Mouse (Mus musculus) ES-Bruce4 (cell line): ENCODE results near the gene Stra8. TPM values are rescaled to one million over a fixed set of nuclear protein-coding genes. Genes with fewer than 3 reads are reported as not detected.
A peak's percentile ranks its signal among the peaks of the same experiment; 100 is the strongest.

Experiments
- H3K27ac ChIP-seq: 2 replicates; pipeline ENCODE4 v1.5.1; 2012; ENCODE audit warnings: low read length, inconsistent platforms; ENCODE audit not compliant: insufficient read depth
- H3K27me3 ChIP-seq: 2 replicates; pipeline ENCODE4 v1.6.1; 2012; ENCODE audit warnings: mild to moderate bottlenecking, low read length, inconsistent platforms; ENCODE audit not compliant: control insufficient read depth, poor library complexity, insufficient read depth, severe bottlenecking
- H3K36me3 ChIP-seq: 2 replicates; pipeline ENCODE4 v1.6.1; 2012; ENCODE audit warnings: inconsistent platforms, mild to moderate bottlenecking, low read length, moderate library complexity; ENCODE audit not compliant: control insufficient read depth, poor library complexity, insufficient read depth, severe bottlenecking
- H3K4me1 ChIP-seq: one replicate; pipeline ENCODE4 v1.8.1; 2011; ENCODE audit warnings: low read length; ENCODE audit not compliant: control insufficient read depth, insufficient read depth
- H3K4me3 ChIP-seq: 2 replicates; pipeline ENCODE4 v1.5.1; 2011; ENCODE audit warnings: low read depth, mild to moderate bottlenecking, low read length
- H3K9ac ChIP-seq: 2 replicates; pipeline ENCODE4 v1.6.1; 2012; ENCODE audit warnings: low read depth, mild to moderate bottlenecking, inconsistent platforms; ENCODE audit not compliant: poor library complexity, severe bottlenecking
- H3K9me3 ChIP-seq: replicated peaks from 2 replicates; pipeline ENCODE4 v1.6.1; 2012; ENCODE audit warnings: mild to moderate bottlenecking, low read length, inconsistent platforms; ENCODE audit not compliant: control insufficient read depth, poor library complexity, insufficient read depth, severe bottlenecking
- CTCF ChIP-seq: IDR thresholded peaks from one replicate; pipeline ENCODE4 v1.8.1; 2011; ENCODE audit warnings: low read depth, low read length
- EP300 ChIP-seq: IDR thresholded peaks from 2 replicates; pipeline ENCODE4 v1.6.1; 2011; ENCODE audit warnings: low read depth, low read length; ENCODE audit not compliant: insufficient read depth
- POLR2A ChIP-seq: IDR thresholded peaks from one replicate; pipeline ENCODE4 v1.8.1; 2011; ENCODE audit warnings: low read length; ENCODE audit not compliant: insufficient read depth
- polyA plus RNA-seq: library from polyadenylated mRNA; stranded (reverse); fragments of >200 nt; gene quantifications from 2 replicates; pipeline ENCODE4 v1.2.4, GENCODE M21; 2011; ENCODE audit warnings: low read depth; ENCODE audit not compliant: missing spikeins, insufficient read depth, insufficient read length

Gene Stra8
- polyA plus RNA-seq, 1 experiment, result 0.69 TPM

DNA sequence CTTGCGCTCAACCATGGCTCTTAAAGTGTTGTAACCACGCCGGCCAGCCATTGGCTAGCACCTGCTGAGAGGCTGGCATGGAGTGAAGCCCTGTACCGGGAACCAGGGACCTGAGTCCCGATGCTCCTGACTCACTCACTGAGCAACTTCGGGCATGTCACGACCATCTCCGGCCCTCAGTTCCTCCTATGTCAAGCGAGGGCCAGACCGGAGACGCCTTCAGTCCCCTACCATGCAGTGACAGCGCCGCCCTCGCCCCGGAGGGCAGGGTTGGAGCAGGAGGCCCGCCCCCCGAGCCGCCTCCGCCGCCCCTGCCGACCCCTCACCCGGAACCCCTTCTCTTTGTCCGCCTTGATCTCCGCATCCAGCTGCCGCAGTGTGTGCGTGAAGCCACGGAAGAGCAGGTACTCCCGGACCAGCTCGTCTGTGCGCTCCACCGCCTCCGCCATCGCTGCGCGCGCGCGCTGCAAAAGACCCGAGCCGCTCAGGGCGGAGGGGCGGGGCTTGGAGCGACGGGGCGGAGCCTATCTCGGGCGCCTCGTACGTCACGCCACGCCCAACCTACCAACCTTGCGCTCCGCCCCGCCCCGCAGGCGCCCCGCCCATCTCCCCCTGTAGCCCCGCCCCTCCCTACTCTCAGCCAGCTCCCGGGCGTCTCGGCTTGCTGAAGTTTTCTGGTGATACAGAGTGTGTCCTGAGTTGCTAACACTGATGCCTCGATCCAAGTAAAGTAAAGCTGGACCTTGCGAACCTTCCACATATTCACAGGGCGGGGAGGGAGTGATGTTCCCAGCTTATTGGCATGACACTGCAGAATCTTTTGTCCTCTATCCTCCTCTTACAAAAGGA is 9.4 kb upstream of the Stra8 start, which contains the start of gene Wdr91:
Gene Wdr91 (minus strand): TSS at position 506 of the 849 bp plus-strand sequence.
- Histone ChIP-seq H3K27ac (peak within 1 kb of the TSS; percentile 76), H3K9me3 (no peaks in the 10 kb centered on the region)
- peak; percentile 68 for TF ChIP-seq POLR2A
- TF ChIP-seq EP300, result no peak
- TF ChIP-seq CTCF, result no peak

DNA sequence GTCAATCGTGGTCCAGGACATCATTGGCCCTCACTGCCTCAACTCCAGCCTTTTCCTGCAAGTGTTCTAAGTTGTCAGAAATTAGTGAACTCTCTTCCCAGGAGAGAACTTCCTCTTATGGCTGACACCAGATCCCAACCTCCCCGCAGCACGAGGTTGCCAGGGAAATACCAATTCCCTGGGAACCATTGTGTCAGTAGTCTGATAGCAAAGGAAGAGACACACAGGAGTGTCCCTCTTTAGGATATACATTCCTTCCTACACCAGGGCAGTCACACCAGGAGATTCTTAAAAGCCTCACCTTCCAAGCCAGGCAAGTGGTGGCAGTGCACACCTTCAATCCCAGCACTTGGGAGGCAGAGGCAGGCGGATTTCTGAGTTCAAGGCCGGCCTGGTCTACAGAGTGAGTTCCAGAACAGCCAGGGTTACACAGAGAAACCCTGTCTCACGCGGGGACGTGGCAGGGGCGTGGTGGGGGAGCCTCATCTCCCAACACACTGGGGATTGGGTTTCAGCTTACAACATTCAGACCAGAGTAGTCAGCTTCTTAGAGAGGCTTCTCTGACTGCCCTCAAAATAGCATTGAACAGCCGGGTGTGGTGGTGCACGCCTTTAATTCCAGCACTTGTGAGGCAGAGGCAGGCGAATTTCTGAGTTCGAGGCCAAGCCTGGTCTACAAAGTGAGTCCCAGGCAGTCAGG is 6.5 kb upstream of the Stra8 start:
- no peak overlapping the region for H3K4me3 ChIP-seq
- H3K27ac ChIP-seq, result no peak overlapping the region
- no peaks in the 10 kb centered on the region; the same call in 1 of the 2 replicates for H3K36me3 ChIP-seq
- no peak overlapping the region for H3K9ac ChIP-seq
- H3K27me3 ChIP-seq, result no peaks in the 10 kb centered on the region
- H3K9me3 ChIP-seq, result no peaks in the 10 kb centered on the region
- no peak for TF ChIP-seq CTCF
- TF ChIP-seq POLR2A, result no peak
- no peak for TF ChIP-seq EP300
- peaks cover 2% of the 10 kb centered on the region for H3K4me1 ChIP-seq

More for the DNA sequence above, 9.4 kb upstream of the Stra8 start, which contains the start of gene Wdr91:
- Histone ChIP-seq H3K27me3 (no peaks in the 10 kb centered on the region), H3K4me1 (peaks cover 2% of the 10 kb centered on the region), H3K4me3 (peak within 1 kb of the TSS; percentile 82), H3K9ac (peak within 1 kb of the TSS; percentile 71), H3K36me3 (peaks cover 19% of the 10 kb centered on the region)

DNA sequence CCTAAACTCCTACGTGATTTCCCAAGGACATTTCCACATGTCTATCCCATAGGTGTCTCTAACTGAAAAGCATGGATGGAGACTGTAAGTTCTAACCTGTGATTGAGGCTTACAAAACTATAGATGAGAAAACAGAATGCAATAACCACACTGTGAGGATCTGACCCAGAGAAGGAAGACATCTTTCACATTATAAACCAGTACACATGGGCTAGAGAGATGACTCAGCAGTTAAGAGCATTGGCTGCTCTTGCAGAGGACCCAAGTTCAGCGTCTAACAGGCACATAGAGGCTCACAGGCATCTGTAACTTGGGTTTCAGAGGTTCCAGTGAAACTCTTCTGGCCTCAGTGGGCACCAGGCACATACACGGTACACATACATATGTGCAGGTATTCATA is 5.5 kb upstream of the Stra8 start:
- Histone ChIP-seq H3K4me1 (peaks cover 2% of the 10 kb centered on the region), H3K27ac (no peak overlapping the region), H3K4me3 (no peak overlapping the region), H3K27me3 (no peaks in the 10 kb centered on the region), H3K9me3 (no peaks in the 10 kb centered on the region), H3K36me3 (no peaks in the 10 kb centered on the region), H3K9ac (no peak overlapping the region)
- no peak for TF ChIP-seq POLR2A

DNA sequence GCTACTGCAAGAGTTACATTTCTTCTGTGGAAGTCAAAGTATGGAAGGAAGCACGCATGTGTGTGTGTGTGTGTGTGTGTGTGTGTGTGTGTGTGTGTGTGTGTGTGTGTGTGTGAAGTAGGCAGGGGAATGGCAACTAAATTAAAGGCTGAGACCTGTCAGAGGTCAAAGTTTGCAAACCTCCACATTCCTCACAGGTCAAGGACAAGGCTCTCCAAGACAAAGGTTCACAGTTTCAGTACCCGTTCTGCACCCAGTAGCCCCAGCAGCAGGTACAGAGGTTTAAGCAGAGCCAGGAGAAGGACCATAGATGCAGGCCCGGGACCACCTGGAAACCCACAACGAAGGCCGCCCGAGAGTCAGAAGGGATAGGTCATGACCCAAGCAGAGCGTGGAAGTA is 817 bp upstream of the Stra8 start:
- Histone ChIP-seq H3K9ac (no peak overlapping the region), H3K36me3 (no peaks in the 10 kb centered on the region), H3K4me1 (peaks cover 5% of the 10 kb centered on the region), H3K27me3 (no peaks in the 10 kb centered on the region), H3K9me3 (no peaks in the 10 kb centered on the region), H3K4me3 (no peak overlapping the region), H3K27ac (no peak overlapping the region)
- TF ChIP-seq CTCF, result no peak

DNA sequence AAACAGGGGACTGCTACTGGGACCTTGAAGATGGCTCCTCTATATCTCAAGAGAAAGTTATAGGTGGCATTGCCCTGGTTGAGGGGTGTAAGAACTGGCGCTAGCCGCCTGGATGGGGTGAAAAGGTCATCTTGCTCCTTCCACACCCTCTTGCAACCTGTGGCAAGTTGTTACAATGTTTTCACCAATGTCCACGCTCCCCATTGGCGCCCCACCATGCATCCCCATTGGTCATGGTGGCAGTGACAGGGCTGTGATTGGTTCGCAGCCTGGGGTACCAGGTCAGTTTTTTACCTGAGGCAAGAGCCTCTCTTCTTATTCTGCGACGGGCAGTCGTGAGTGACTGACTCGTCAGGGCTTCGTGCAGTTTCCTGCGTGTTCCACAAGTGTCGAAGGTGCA is 668 bp downstream of the Stra8 start:
- Histone ChIP-seq H3K27me3 (no peaks in the 10 kb centered on the region), H3K4me3 (no peak overlapping the region), H3K4me1 (peaks cover 5% of the 10 kb centered on the region), H3K36me3 (no peaks in the 10 kb centered on the region), H3K9me3 (no peaks in the 10 kb centered on the region), H3K27ac (no peak overlapping the region), H3K9ac (no peak overlapping the region)
- TF ChIP-seq EP300, result no peak
- no peak for TF ChIP-seq POLR2A

DNA sequence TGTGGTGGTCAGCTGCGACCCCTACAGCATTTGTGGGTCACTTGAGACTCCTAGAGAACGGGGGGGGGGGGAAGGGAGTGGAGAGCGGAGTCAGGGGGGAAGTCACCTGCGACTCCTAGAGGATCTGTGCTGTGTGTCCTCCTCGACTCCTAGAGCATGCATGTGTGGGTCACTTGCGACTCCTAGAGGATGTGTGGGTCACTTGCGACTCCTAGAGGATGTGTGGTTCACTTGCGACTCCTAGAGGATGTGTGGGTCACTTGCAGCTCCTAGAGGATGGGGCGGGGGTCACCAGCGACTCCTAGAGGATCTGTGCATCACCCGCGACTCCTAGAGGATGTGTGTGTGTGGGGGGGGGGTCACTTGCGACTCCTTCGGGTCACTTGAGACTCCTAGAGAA is 2.0 kb downstream of the Stra8 start:
- TF ChIP-seq EP300, result peak; percentile 57; the same call in 1 of the 2 replicates
- TF ChIP-seq POLR2A, result no peak
- TF ChIP-seq CTCF, result peak; percentile 98
- no peaks in the 10 kb centered on the region for H3K36me3 ChIP-seq
- no peak overlapping the region; the same call in 1 of the 2 replicates for H3K27ac ChIP-seq
- H3K4me3 ChIP-seq, result peak overlapping the region; percentile 18
- H3K27me3 ChIP-seq, result no peaks in the 10 kb centered on the region
- peaks cover 5% of the 10 kb centered on the region for H3K4me1 ChIP-seq
- H3K9ac ChIP-seq, result no peak overlapping the region
- no peaks in the 10 kb centered on the region for H3K9me3 ChIP-seq
